Mouse (Mus musculus) hindbrain, embryonic 11.5 days (tissue): ENCODE measurements around the gene Psapl1. TPM values are rescaled to one million over a fixed set of nuclear protein-coding genes. Genes with fewer than 3 reads are reported as not detected.
A peak's percentile ranks its signal among the peaks of the same experiment; 100 is the strongest.

Source experiments
- ATAC-seq: fragments of 200-750 bp; cut with Nextera tagmentation; 2 replicates; pipeline ENCODE4 v1.8.0; 2017; ENCODE audit warnings: mild to moderate bottlenecking, moderate TSS enrichment, moderate library complexity; ENCODE audit not compliant: low FRiP score
- DNase-seq: peaks from one replicate; pipeline ENCODE4 v3.0.0-alpha.2; 2015; ENCODE audit warnings: low spot score
- H3K27ac ChIP-seq: fragments of 300-500 bp; sonication (generic); 2 replicates; pipeline ENCODE4 v1.5.1; 2014; ENCODE audit warnings: mild to moderate bottlenecking, low read depth, low read length
- H3K27me3 ChIP-seq: fragments of 300-500 bp; sonication (generic); 2 replicates; pipeline ENCODE4 v1.6.1; 2014; ENCODE audit warnings: mild to moderate bottlenecking, low read length, moderate library complexity, mixed read lengths; ENCODE audit not compliant: control insufficient read depth, insufficient read depth
- H3K36me3 ChIP-seq: fragments of 300-500 bp; sonication (generic); 2 replicates; pipeline ENCODE4 v1.6.1; 2014; ENCODE audit warnings: mild to moderate bottlenecking, low read length, moderate library complexity, mixed read lengths; ENCODE audit not compliant: control insufficient read depth, insufficient read depth
- H3K4me1 ChIP-seq: fragments of 300-500 bp; sonication (generic); replicated peaks from 2 replicates; pipeline ENCODE4 v1.6.1; 2014; ENCODE audit warnings: low read length, mixed read lengths; ENCODE audit not compliant: control insufficient read depth, insufficient read depth
- H3K4me2 ChIP-seq: fragments of 300-500 bp; sonication (generic); replicated peaks from 2 replicates; pipeline ENCODE4 v1.6.1; 2014; ENCODE audit warnings: mild to moderate bottlenecking, low read depth, low read length
- H3K4me3 ChIP-seq: fragments of 300-500 bp; sonication (generic); 2 replicates; pipeline ENCODE4 v1.5.1; 2014; ENCODE audit warnings: low read depth, low read length
- H3K9ac ChIP-seq: fragments of 300-500 bp; sonication (generic); 2 replicates; pipeline ENCODE4 v1.6.1; 2014; ENCODE audit warnings: low read depth, low read length
- H3K9me3 ChIP-seq: fragments of 300-500 bp; sonication (generic); 2 replicates; pipeline ENCODE4 v1.6.1; 2016; ENCODE audit warnings: low read length; ENCODE audit not compliant: control insufficient read depth
- WGBS: fragments of 180-500 bp; shearing (Covaris S2); extraction: QIAGEN DNeasy Blood & Tissue Kit; methylation state at CpG from one replicate; pipeline ENCODE4 v1.1.7; 2014; 5-methylcytosine and 5-hydroxymethylcytosine counted together
- polyA plus RNA-seq: library from polyadenylated mRNA; unstranded; fragments of >200 nt; fragmentation: Nextera tagmentation; extraction: Ambion mirVana; gene quantifications from 2 replicates; pipeline ENCODE4 v1.2.1, GENCODE M21; 2014

Psapl1 gene
- 0.17 TPM in 1 of 2 replicates, not detected in the other for polyA plus RNA-seq

GRCm38 (mm10) chr5:36203916-36204315, at the start of gene Psapl1:
Gene Psapl1 (plus strand): TSS chr5:36204021.
- H3K9ac ChIP-seq = no peak within 1 kb of the TSS
- H3K4me3 ChIP-seq = no peak within 1 kb of the TSS
- no peaks in the 10 kb centered on the region for H3K27me3 ChIP-seq
- 89% methylated on average over 10 of the region's 10 CpGs for WGBS
- H3K9me3 ChIP-seq = no peaks in the 10 kb centered on the region
- DNase-seq (no peak), ATAC-seq (no peak)
- no peak within 1 kb of the TSS for H3K4me2 ChIP-seq
- no peaks in the 10 kb centered on the region for H3K4me1 ChIP-seq
- no peak within 1 kb of the TSS for H3K27ac ChIP-seq
- H3K36me3 ChIP-seq = no peaks in the 10 kb centered on the region

GRCm38 (mm10) chr5:36154879-36155485, 48.8 kb upstream of the Psapl1 start:
- DNase-seq = peak; percentile 41

DNA sequence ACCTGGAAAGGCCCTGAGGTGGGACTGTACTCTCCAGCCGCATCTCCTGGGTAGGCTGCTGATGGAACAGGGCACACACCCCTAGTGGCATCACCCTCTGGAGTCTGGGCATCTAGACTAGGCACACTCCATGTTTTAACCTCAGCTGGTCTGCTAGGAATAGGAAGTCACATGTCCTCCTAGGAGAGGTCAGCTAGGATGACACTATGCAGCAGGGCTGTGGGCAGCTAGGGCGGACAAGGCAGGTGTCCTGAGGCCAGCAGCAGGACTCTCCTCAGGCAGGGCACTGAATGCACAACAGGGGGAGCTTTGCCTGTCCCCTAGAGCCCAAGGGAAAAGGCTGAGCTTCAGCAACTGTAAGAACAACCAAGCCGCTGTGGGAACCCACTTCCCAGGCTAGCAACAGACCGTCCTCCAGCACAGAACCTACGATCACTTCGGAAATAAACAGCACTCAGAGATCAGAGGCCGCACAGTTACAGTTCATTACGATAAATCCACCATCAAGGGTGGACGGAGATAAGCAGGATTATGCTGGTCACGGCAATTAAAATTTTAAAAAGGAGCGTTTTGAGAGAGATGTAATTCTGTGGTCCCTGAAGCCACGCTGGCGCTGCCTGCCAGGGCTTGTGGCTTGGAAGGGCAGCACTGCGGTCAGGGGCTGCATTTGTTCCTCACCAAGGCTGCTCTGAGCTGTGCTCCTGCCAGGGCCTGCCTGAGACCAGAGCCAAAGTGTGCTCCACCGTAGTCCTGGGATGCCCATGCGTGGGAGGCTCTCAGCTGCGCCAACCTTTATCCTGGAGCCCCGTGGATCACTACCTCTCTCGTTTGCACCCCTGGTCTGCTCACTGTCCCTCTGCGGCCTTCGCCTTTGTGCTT, 38.2 kb upstream of the Psapl1 start:
- Histone ChIP-seq H3K9ac (no peak overlapping the region), H3K4me3 (no peak overlapping the region)
- no peak for DNase-seq

More at GRCm38 (mm10) chr5:36154879-36155485, 48.8 kb upstream of the Psapl1 start:
- no peaks in the 10 kb centered on the region for H3K9me3 ChIP-seq
- WGBS = 30% methylated on average over 8 of the region's 8 CpGs
- ATAC-seq = peak; percentile 64
- H3K9ac ChIP-seq = no peak overlapping the region
- peak overlapping the region; percentile 43 for H3K27ac ChIP-seq
- no peaks in the 10 kb centered on the region for H3K36me3 ChIP-seq
- H3K27me3 ChIP-seq = no peaks in the 10 kb centered on the region
- no peak overlapping the region for H3K4me2 ChIP-seq
- no peak overlapping the region for H3K4me3 ChIP-seq
- H3K4me1 ChIP-seq = peaks cover 7% of the 10 kb centered on the region

GRCm38 (mm10) chr5:36166346-36167013, 37.3 kb upstream of the Psapl1 start:
- H3K27ac ChIP-seq = no peak overlapping the region
- H3K4me3 ChIP-seq = no peak overlapping the region
- H3K36me3 ChIP-seq = no peaks in the 10 kb centered on the region
- H3K4me2 ChIP-seq = no peak overlapping the region
- H3K27me3 ChIP-seq = no peaks in the 10 kb centered on the region; the same call in 1 of the 2 replicates
- ATAC-seq (peak; percentile 47; the same call in 1 of the 2 replicates), DNase-seq (no peak)
- no peaks in the 10 kb centered on the region for H3K9me3 ChIP-seq
- peaks cover 3% of the 10 kb centered on the region; the same call in 1 of the 2 replicates for H3K4me1 ChIP-seq
- WGBS = 76% methylated on average over 6 of the region's 6 CpGs
- no peak overlapping the region for H3K9ac ChIP-seq

More for the DNA sequence above, 38.2 kb upstream of the Psapl1 start:
- 83% methylated on average over 21 of the region's 21 CpGs for WGBS
- ATAC-seq = 0 out of 2 replicates have a peak, but pooled peaks have one; percentile 15
- Histone ChIP-seq H3K9me3 (no peaks in the 10 kb centered on the region), H3K27ac (no peak overlapping the region), H3K4me1 (peaks cover 3% of the 10 kb centered on the region; the same call in 1 of the 2 replicates), H3K36me3 (no peaks in the 10 kb centered on the region), H3K4me2 (no peak overlapping the region), H3K27me3 (no peaks in the 10 kb centered on the region; the same call in 1 of the 2 replicates)

- ATAC-seq = no peak
Observed at GRCm38 (mm10) chr5:36168963-36169650, 34.7 kb upstream of the Psapl1 start.

DNA sequence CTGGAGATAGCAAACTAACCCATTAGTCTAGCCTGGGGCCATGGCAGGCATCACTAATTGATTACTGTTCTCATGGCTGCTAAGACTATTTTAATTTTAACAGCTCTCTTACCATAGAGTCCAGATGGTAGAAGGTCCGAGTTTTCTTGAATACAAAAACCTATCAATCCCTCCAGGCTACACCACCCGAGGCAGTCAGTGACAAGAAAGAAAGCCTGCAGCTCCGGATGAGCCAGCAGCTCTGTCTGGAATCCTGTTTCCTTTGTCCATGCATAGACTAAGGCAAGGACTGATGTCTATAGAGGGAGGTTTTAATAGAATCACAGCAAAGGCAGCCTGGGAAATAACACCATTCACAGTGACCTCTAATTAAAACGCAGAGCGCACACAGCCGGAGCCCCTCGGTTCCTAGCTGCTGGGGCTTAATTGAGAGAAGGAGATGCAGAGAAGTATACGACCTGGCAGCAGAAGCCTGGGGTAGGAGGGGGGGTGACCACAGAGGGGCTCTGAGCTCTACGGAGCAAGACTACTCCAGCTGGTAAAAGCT, 29.2 kb upstream of the Psapl1 start:
- H3K27ac ChIP-seq = peak overlapping the region; percentile 71
- WGBS = 18% methylated on average over 9 of the region's 9 CpGs

More at GRCm38 (mm10) chr5:36168963-36169650, 34.7 kb upstream of the Psapl1 start:
- H3K4me1 ChIP-seq = peaks cover 3% of the 10 kb centered on the region; the same call in 1 of the 2 replicates
- no peaks in the 10 kb centered on the region; the same call in 1 of the 2 replicates for H3K27me3 ChIP-seq
- H3K27ac ChIP-seq = no peak overlapping the region
- H3K4me2 ChIP-seq = no peak overlapping the region
- DNase-seq = no peak
- no peak overlapping the region for H3K4me3 ChIP-seq
- no peaks in the 10 kb centered on the region for H3K36me3 ChIP-seq
- H3K9me3 ChIP-seq = no peaks in the 10 kb centered on the region
- no peak overlapping the region for H3K9ac ChIP-seq
- 74% methylated on average over 14 of the region's 14 CpGs for WGBS

GRCm38 (mm10) chr5:36176409-36176808, 27.4 kb upstream of the Psapl1 start:
- Histone ChIP-seq H3K9ac (no peak overlapping the region), H3K27me3 (no peaks in the 10 kb centered on the region), H3K4me1 (peaks cover 7% of the 10 kb centered on the region; the same call in 1 of the 2 replicates), H3K36me3 (no peaks in the 10 kb centered on the region), H3K4me3 (no peak overlapping the region), H3K9me3 (no peaks in the 10 kb centered on the region), H3K4me2 (no peak overlapping the region), H3K27ac (no peak overlapping the region)
- WGBS = 90% methylated on average over 11 of the region's 11 CpGs
- ATAC-seq (no peak), DNase-seq (no peak)

More for the DNA sequence above, 29.2 kb upstream of the Psapl1 start:
- DNase-seq (peak; percentile 62), ATAC-seq (peak; percentile 91)
- Histone ChIP-seq H3K4me2 (no peak overlapping the region), H3K4me3 (no peak overlapping the region), H3K27me3 (no peaks in the 10 kb centered on the region; the same call in 1 of the 2 replicates), H3K9ac (0 out of 2 replicates have a peak overlapping the region, but pooled peaks have one; percentile 16), H3K4me1 (peaks cover 7% of the 10 kb centered on the region; the same call in 1 of the 2 replicates), H3K36me3 (no peaks in the 10 kb centered on the region), H3K9me3 (no peaks in the 10 kb centered on the region)
